Mouse (Mus musculus): ENCODE results near the gene Galns. TPM values are rescaled to one million over a fixed set of nuclear protein-coding genes. Genes with fewer than 3 reads are reported as not detected.
"Not testable (repeated sequence)": the region's sequence is repeated elsewhere in the genome, so short reads cannot be mapped to it uniquely, and the experiment has no call there.

Gene Galns
- total RNA-seq, 2 experiments from 2014 or later = 10.9 to 11.0 TPM

DNA sequence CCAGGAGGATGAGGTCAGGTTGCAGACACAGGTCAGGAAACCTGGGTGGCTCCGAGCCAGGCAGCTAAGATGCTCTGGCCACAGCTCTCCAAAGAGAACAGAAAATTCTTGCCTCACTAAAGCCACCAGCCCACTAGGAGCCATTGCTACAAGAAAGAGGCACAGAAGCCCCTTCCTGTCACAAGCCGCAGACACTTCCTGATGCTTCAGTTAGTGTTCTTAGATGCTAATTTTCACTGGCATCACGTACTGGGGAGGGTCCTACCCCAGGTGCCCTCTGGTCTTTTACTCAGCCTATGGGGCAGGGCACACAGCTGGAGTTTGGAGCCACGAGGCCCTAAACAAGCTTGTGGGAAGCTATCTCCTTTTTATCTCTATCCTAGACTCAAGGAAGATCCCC lies 15.2 kb downstream of the Galns start:
- no peak for DNase-seq (ENCODE audit: low spot score in 2 of 2)

DNA sequence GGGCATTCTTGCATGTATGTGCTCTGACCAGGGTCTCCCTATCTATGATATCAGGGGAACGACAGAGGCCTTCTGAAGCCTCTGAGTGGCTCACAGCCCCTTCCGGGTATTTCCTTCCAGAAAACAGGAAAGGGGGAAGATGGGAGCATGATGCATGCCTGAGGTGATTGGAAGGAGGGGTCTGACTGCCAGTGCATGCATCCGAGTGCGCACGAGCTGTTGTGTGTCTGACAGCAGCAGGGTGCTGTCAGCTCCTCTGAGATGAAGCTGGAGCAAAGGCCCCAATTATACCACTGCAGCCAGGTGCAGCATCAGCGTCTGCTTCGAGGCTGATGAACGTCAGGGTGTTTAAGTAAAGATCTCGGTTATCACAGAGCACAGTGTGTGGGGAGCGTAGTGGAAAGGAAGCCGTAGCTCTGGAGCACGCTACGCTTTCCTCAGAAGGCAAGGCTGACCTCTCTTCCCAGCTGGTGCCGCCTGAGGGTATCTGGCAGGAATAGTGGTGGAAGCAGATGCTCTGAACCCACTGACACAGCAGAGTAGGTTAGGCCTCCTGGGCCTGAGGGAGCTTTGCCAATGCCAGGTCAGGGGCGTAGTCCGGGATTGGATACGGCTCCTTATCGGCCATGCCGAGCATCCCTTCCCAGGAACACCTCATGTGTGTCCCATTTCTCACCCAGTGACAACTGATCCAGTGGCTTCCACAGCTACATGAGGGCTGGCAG lies 17.3 kb downstream of the Galns start:
- no peak for DNase-seq (ENCODE audit: low spot score in 2 of 2)

- DNase-seq (ENCODE audit: low spot score in 2 of 2) = no peak
These were observed 18.0 kb downstream of the Galns start for GRCm38 (mm10) chr8:122593240-122593639.

DNA sequence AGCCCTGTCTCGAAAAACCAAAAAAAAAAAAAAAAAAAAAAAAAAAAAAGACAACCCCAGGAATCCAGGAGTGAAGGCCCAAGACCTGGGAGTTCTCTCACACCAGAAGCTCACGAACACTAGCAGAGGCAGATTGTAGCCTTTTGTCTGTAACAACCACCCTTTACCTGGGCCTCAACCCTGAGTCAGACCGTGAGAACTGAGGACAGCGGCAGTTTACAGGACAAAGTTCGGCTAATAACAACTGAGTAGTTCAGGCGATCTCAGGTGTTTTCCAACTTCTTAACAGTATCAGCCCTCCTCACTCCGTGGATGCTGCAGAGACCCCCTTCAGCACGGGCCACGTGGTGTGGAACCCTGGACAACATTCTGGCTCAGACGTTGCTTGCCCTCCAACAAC lies 24.5 kb downstream of the Galns start:
- DNase-seq (ENCODE audit: low spot score in 2 of 2) = no peak

DNA sequence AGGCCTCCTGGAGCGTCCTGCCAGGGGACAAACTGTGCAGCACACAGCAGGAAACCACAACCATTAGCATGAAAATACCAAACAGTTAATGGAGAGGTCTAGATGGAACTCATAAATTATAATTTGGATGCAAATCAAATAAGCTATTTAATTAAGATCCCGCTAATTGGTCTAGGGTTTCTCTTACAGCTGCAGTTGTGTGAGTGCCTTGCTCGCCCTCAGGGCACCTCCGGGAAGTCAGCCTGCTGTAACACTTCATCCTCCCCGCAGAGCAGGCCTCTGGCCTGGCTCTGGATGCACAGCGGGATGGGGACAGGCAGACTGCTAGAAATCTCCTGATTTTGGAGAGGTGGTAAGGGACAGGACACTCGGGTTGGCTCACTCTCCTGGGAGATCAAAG lies 25.1 kb downstream of the Galns start:
- no peak for DNase-seq (ENCODE audit: low spot score in 2 of 2)

- DNase-seq (ENCODE audit: low spot score in 2 of 2) = no peak
These were observed 25.8 kb downstream of the Galns start for GRCm38 (mm10) chr8:122585411-122585891.

DNA sequence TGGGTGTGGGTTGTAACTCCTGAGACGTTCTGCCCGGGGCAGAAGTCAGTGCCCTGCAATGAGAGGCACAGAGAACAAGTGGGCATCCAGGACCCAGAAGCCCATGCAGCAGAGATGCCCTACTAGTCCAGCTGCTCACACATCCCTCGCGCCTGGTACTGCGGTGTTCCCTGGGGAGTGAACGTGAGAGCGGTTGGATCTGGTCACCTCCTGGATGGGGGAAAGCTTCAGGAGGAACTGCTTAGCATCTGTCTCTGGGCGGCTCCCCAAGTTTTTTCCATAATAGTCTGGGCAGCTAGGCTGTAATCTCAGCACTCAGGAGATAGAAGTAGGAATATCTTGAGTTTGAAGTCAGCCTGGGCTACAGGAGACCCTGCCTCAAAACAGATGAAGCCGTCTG lies 26.3 kb downstream of the Galns start:
- no peak for DNase-seq (ENCODE audit: low spot score in 2 of 2)

DNA sequence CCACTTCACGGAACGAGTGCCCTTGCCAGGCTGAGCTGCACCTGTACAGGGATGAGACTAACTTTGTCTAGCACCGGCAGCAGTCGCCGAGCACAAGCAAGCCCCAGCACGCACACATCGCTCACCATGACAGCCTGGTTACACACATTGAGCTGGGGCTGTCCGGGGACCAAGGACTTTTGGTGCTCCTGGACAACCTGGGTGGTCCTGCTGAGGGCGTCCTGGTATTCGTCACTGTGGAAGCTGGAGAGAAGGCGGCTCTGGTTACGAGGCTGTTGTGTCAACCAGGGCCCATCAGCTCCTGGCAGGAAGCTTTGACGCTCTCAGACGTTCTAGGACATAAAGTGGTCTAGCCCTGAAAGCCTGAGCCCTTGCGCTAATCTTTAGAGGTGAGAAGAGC lies 30.3 kb downstream of the Galns start:
- no peak for DNase-seq (ENCODE audit: low spot score in 2 of 2)

DNA sequence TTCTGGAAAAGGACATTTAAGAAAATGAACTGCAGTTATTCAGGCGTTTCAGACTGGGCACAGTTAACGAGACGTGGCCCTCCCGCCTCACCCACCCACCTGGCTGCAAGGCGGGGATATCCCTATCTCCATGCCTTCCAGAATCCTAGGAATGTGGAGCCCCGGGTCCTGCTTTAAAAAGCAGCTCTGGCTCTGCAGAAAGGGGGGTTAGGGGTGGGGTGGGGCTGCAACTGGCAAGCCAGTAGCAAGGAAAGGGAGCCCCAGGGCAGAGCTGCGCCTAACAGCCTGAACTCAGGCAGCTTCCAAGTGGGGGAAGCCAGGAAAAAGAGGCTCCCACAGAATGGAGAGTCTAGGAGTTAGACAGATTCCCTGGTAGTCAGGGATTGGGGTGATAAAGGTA lies 32.1 kb downstream of the Galns start:
- DNase-seq (ENCODE audit: low spot score in 2 of 2) = no peak

GRCm38 (mm10) chr8:122577116-122577515 lies 34.1 kb downstream of the Galns start:
- DNase-seq (ENCODE audit: low spot score in 2 of 2) = no peak

DNA sequence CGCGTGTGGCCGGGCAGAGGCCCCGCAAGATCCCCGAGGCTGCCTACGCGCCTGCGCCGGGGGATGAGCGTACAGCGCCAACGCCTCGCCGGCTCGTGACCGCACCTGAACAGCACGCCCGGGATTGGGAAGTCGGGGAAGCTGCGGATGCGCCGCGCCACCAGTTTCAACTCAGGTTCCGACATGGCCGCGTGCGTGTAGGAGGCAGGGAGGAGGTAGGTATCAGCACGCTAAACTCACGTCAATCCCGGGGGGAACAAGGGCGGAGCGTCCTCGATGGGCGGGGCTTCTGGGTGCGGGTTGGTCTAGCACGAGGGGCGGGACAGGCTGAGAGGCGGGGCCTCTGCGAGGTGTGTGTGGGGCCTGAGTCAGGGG lies 34.6 kb downstream of the Galns start, which contains the start of gene Aprt:
Gene Aprt, minus strand, starts transcription at position 262 of the 375 bp plus-strand sequence.
- DNase-seq (ENCODE audit: low spot score in 2 of 2) = peak; percentile 85 to 95

DNA sequence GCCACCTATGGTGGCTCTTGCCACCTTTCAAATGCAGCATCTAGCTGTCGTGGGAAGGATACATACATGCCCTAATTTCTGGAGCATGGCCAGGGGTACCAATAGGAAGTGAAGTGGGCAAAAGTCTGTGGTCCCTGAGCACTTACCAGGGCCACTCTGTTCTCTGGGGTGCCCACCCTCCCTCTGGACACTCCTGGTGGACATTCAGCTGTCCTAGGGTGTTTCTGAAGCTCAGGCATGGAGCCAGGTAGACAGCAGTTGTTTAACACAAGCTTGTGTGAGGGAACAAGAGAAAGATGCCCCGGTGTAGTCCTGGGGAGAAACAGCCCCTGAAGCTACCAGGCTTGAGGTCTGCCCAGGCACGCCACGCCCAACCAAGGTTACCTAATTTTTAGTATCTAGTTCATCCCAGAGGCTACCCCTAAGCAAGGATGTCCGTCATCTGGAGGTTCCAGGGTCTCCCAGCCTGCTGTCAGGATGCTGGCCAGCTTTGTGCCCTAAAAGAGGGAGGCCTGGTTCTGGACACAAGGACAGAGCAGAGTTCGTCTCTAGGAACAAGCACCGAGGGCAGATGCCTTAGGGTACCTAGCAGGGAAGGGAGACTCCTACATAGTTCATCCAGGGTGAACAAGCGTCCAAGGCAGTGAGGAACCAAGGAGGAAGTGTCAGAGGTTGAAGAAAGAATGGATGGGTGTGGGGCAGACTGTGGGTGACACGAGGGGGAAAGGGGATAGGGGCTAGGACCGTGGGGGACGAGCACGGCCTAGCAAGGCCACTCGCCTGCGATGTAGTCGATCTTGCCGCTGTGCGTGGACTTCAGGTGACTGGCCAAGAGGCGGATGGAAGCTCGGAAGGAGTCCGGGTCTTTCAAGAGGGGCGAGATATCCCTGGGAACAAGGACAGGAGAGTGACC lies 35.3 kb downstream of the Galns start:
- DNase-seq (ENCODE audit: low spot score in 2 of 2) = peak in 1 of 2 experiments; percentile 22

- DNase-seq (ENCODE audit: low spot score in 2 of 2) = no peak
These were observed 36.0 kb downstream of the Galns start for GRCm38 (mm10) chr8:122575286-122575685.

GRCm38 (mm10) chr8:122574667-122575251 lies 36.5 kb downstream of the Galns start:
- DNase-seq (ENCODE audit: low spot score in 2 of 2) = no peak

GRCm38 (mm10) chr8:122574264-122574663 lies 37.0 kb downstream of the Galns start:
- DNase-seq (ENCODE audit: low spot score in 2 of 2) = no peak

GRCm38 (mm10) chr8:122573577-122573976 lies 37.7 kb downstream of the Galns start:
- DNase-seq (ENCODE audit: low spot score in 2 of 2) = no peak

DNA sequence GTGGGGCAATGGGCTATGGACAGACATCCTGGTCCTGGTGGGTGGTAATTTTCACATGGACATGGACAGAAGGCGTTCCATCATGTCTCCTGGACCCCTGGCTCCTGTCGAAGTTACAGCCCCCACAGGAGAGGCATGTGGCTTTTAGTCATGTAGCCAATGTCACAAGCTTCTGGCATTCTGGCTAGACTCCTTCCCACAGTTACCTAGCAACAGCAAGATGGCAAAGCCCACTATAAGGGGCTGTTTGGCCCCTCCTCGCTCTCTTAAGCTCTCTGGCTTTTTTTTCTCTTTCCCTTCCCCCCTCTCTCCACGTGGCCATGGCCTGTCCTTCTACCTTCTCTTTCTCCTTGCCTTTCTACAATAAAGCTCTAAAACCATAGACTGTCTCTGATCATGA lies 38.1 kb downstream of the Galns start:
- DNase-seq (ENCODE audit: low spot score in 2 of 2) = not testable (repeated sequence)

DNA sequence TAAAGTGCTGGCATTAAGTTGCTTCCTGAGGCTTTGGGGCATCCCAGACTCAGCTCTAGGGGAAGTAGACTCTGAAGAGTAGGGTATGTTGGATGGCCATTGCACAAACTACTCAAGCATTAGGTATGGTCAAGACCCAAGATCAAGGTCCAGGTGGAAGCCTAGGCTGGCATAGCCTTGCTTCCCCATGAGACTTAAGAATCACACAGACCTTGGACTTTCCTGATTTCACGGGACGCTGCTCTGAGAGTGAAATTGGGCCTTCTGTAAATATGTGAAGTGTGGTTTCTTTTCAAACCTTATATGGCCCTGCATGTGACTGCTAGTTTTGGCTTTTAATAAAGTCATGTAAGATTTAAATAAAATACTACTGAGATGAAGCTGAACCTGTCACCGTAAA lies 38.5 kb downstream of the Galns start:
- no peak for DNase-seq (ENCODE audit: low spot score in 2 of 2)

DNA sequence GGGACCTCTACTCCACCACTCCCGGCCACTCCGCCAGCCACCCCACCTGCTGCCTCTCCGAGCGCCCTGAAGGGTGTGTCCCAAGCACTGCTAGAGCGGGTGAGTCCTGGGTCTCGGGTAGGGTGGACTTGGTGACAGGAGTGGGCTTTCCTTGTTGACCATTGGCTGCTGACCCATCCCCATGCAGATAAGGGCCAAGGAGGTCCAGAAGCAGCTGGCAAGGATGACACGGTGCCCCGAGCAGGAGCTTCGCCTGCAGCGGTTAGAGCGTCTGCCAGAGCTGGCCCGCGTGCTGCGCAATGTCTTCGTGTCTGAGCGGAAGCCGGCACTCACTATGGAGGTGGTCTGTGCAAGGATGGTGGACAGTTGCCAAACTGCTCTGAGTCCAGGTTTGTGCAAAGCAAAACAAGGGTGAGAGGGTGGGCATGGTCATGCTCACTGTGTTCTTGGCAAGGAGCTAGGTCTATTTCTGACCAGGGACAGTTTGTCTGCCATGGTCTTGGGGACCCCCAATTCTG lies 39.5 kb downstream of the Galns start:
- no peak for DNase-seq (ENCODE audit: low spot score in 2 of 2)

GRCm38 (mm10) chr8:122571153-122571552 lies 40.1 kb downstream of the Galns start:
- DNase-seq (ENCODE audit: low spot score in 2 of 2) = no peak

DNA sequence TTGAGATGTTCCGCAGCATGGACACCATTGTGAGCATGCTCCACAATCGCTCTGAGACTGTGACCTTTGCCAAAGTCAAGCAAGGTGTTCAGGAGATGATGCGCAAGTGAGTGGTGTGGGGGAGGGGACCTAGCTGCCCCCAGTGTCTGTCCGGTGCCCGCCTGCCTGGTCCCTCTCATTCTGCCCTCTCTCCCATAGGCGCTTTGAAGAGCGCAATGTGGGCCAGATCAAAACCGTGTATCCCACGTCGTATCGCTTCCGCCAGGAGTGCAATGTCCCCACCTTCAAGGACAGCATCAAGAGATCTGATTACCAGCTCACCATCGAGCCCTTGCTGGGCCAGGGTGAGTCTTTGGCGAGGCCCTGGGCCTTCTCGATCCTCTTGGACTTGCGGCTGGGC lies 41.3 kb downstream of the Galns start:
- DNase-seq (ENCODE audit: low spot score in 2 of 2) = no peak

- DNase-seq (ENCODE audit: low spot score in 2 of 2) = no peak
These were observed 41.9 kb downstream of the Galns start for GRCm38 (mm10) chr8:122569329-122569728.

Measured in layer of hippocampus, postnatal 14 days (tissue).